11 mouse cellular contexts compared by ENCODE assay signal in the genomic region with DNA sequence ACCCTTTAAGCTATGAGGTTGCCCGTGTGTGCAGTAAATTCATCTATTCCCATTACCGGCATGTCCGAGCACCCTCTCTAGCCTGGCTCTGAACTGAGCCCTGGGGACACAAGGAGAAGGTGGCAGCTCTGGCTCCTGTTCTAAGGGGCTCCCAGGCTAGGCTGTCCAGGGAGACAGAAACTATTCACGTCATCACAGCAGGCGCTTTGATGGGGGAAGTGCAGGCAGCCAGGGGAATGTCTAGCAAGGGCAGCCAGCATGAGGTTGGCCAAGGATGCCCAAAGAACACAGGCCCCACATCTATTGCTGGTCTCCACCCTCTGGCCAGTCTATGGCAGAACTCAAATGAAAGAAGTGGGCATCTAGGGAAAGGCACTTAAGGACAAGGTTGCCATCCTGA. TPM values are rescaled to one million over a fixed set of nuclear protein-coding genes. Genes with fewer than 3 reads are reported as not detected.
DNase-seq lines count a peak whose midpoint lies in the region; ATAC-seq and TF ChIP-seq lines count a peak whose summit lies in the region.
"Had no signal": no experiment of that assay in that cellular context is flagged by ENCODE, and none has a peak within 500 bp of the region (broad histone marks: within the 10 kb centered on the region; RNA-seq: fewer than 3 reads in every experiment).

No protein-coding gene starts in this region.

- TF ChIP-seq POLR2A in heart, adult 2 months (IDR thresholded peaks at IDR 0.05; ENCODE audit: insufficient read depth, low read depth, low read length) = peak; percentile 48; the same call in 1 of the 2 replicates

- TF ChIP-seq CTCF in heart, adult 2 months (IDR thresholded peaks at IDR 0.05) = peak; percentile 12; the same call in 1 of the 2 replicates
- TF ChIP-seq CTCF in forebrain, postnatal 0 days (IDR thresholded peaks at IDR 0.05; ENCODE audit: low read depth) = no peak

- intact Hi-C loops in heart, adult 2 months (cut with DNase I) = no loop called here
- intact Hi-C loops in heart, postnatal 25 days (cut with DNase I) = loop anchor here (2.0 kb wide), 1 partner anchor 15 kb away; no protein-coding TSS in a partner anchor

- TF ChIP-seq EP300 in heart, adult 2 months (IDR thresholded peaks at IDR 0.05; ENCODE audit: insufficient read depth, low read depth, low read length) = 0 out of 2 replicates have a peak, but pooled peaks have one; percentile 60

- 0 out of 2 replicates have a peak, but pooled peaks cover 2% of the 10 kb centered on the region for H3K79me2 ChIP-seq in heart, adult 2 months (replicated peaks; ENCODE audit: control insufficient read depth, insufficient read depth, low read length)

- no peak overlapping the region for H3K9ac ChIP-seq in heart, adult 2 months (ENCODE audit: low read depth, low read length)
- 0 out of 2 replicates have a peak overlapping the region, but pooled peaks have one; percentile 35 for H3K9ac ChIP-seq in forebrain, postnatal 0 days
- peak overlapping the region; percentile 91 for H3K9ac ChIP-seq in hindbrain, embryonic 14.5 days
- peak overlapping the region; percentile 96 for H3K9ac ChIP-seq in neural tube, embryonic 13.5 days

- peak overlapping the region; percentile 82 for H3K27ac ChIP-seq in heart, adult 2 months
- H3K27ac ChIP-seq in forebrain, postnatal 0 days (ENCODE audit: low read depth, low read length) = no peak overlapping the region; the same call in 1 of the 2 replicates
- H3K27ac ChIP-seq in hindbrain, embryonic 14.5 days = no peak overlapping the region
- H3K27ac ChIP-seq in neural tube, embryonic 13.5 days (replicated peaks) = peak overlapping the region; percentile 92

- no peaks in the 10 kb centered on the region for H3K27me3 ChIP-seq in heart, adult 2 months (ENCODE audit: control insufficient read depth, insufficient read depth, low read length)
- no peaks in the 10 kb centered on the region for H3K27me3 ChIP-seq in forebrain, postnatal 0 days (ENCODE audit: insufficient read depth, low read length)
- H3K27me3 ChIP-seq in hindbrain, embryonic 14.5 days (ENCODE audit: control insufficient read depth, insufficient read depth, low read length) = no peaks in the 10 kb centered on the region
- no peaks in the 10 kb centered on the region for H3K27me3 ChIP-seq in neural tube, embryonic 13.5 days
- H3K27me3 ChIP-seq: embryonic facial prominence, embryonic 15.5 days had no signal

- no peaks in the 10 kb centered on the region for H3K9me3 ChIP-seq in forebrain, postnatal 0 days (ENCODE audit: low read length)
- no peaks in the 10 kb centered on the region for H3K9me3 ChIP-seq in hindbrain, embryonic 14.5 days (ENCODE audit: control insufficient read depth, low read length)
- H3K9me3 ChIP-seq in neural tube, embryonic 13.5 days = no peaks in the 10 kb centered on the region
- H3K9me3 ChIP-seq: embryonic facial prominence, embryonic 15.5 days had no signal

- H3K4me1 ChIP-seq in heart, adult 2 months (ENCODE audit: control insufficient read depth, insufficient read depth, low read length) = peaks cover 10% of the 10 kb centered on the region
- peaks cover 24% of the 10 kb centered on the region for H3K4me1 ChIP-seq in forebrain, postnatal 0 days (ENCODE audit: insufficient read depth)
- peaks cover 35% of the 10 kb centered on the region for H3K4me1 ChIP-seq in hindbrain, embryonic 14.5 days (replicated peaks; ENCODE audit: control insufficient read depth, insufficient read depth, low read length)
- H3K4me1 ChIP-seq in neural tube, embryonic 13.5 days (replicated peaks) = peaks cover 67% of the 10 kb centered on the region

- ATAC-seq in forebrain, postnatal 0 days = no peak
- ATAC-seq in hindbrain, embryonic 14.5 days (ENCODE audit: low FRiP score) = no peak
- ATAC-seq in neural tube, embryonic 13.5 days (ENCODE audit: low read depth) = no peak

- H3K4me2 ChIP-seq in forebrain, postnatal 0 days (ENCODE audit: low read depth) = no peak overlapping the region
- peak overlapping the region; percentile 96; the same call in 1 of the 2 replicates for H3K4me2 ChIP-seq in hindbrain, embryonic 14.5 days (replicated peaks)
- peak overlapping the region; percentile 100 for H3K4me2 ChIP-seq in neural tube, embryonic 13.5 days

- DNase-seq in heart, adult 2 months = peak in 1 of 2 experiments; percentile 77
- DNase-seq in heart, postnatal 25 days (ENCODE audit: low spot score) = no peak
- DNase-seq in forebrain, postnatal 0 days = no peak
- no peak for DNase-seq in hindbrain, embryonic 14.5 days (ENCODE audit: low spot score)
- DNase-seq in embryo, embryonic 10 days (ENCODE audit: low spot score) = no peak
- no peak for DNase-seq in urinary bladder, adult 18-20 months (ENCODE audit: low spot score in 2 of 2)
- DNase-seq in adrenal gland, adult 8-10 months = no peak
- DNase-seq: lung, adult 2 months; right cerebral cortex, postnatal 14 days had no signal

- WGBS in heart, adult 2 months = 61% methylated on average over 5 of the region's 5 CpGs
- 42% methylated on average over 5 of the region's 5 CpGs for WGBS in forebrain, postnatal 0 days
- WGBS in hindbrain, embryonic 14.5 days = 52% methylated on average over 5 of the region's 5 CpGs
- WGBS in neural tube, embryonic 13.5 days = 40% methylated on average over 5 of the region's 5 CpGs

- H3K36me3 ChIP-seq in heart, adult 2 months (ENCODE audit: control insufficient read depth, insufficient read depth, low read length) = no peaks in the 10 kb centered on the region
- H3K36me3 ChIP-seq in forebrain, postnatal 0 days (ENCODE audit: insufficient read depth) = peaks cover 20% of the 10 kb centered on the region
- peaks cover 27% of the 10 kb centered on the region for H3K36me3 ChIP-seq in hindbrain, embryonic 14.5 days (replicated peaks; ENCODE audit: control insufficient read depth, insufficient read depth)
- peaks cover 47% of the 10 kb centered on the region for H3K36me3 ChIP-seq in neural tube, embryonic 13.5 days

- no peak overlapping the region for H3K4me3 ChIP-seq in heart, adult 2 months
- no peak overlapping the region for H3K4me3 ChIP-seq in forebrain, postnatal 0 days (ENCODE audit: low read depth, low read length)
- no peak overlapping the region for H3K4me3 ChIP-seq in hindbrain, embryonic 14.5 days (replicated peaks; ENCODE audit: low read length)
- peak overlapping the region; percentile 80 for H3K4me3 ChIP-seq in neural tube, embryonic 13.5 days

RNA-seq across cellular contexts. Expression of a gene that starts 4.8 kb away (rescaled TPM):
- total RNA-seq in heart, adult 2 months (2021) = 10 to 100 TPM; 70.0 to 74.6 TPM
- 92.8 and 95.8 TPM in 2 replicates for polyA plus RNA-seq in heart, adult 2 months (2012; rRNA removed)
- total RNA-seq in heart, postnatal 25 days (2021) = 10 to 100 TPM; 70.7 to 81.8 TPM
- total RNA-seq in forebrain, postnatal 0 days (2014; rRNA removed) = 454 and 602 TPM in 2 replicates
- 251 and 273 TPM in 2 replicates for polyA plus RNA-seq in forebrain, postnatal 0 days (2015; fragmentation: Nextera tagmentation; extraction: Ambion mirVana)
- polyA plus RNA-seq in hindbrain, embryonic 14.5 days (2014; fragmentation: Nextera tagmentation; extraction: Ambion mirVana) = 183 and 186 TPM in 2 replicates
- 257 and 262 TPM in 2 replicates for polyA plus RNA-seq in neural tube, embryonic 13.5 days (2015; fragmentation: Nextera tagmentation; extraction: Ambion mirVana)
- 10 to 100 TPM; 20.4 to 47.9 (median 34.8) TPM for total RNA-seq in adrenal gland, adult 8-10 months (2022)

RNA-seq across cellular contexts. Expression of a gene that starts 7.8 kb away (rescaled TPM):
- not detected for total RNA-seq in heart, adult 2 months (2021)
- polyA plus RNA-seq in heart, adult 2 months (2012; rRNA removed) = 0.12 TPM in 1 of 2 replicates, not detected in the other
- total RNA-seq in heart, postnatal 25 days (2021) = not detected
- 1.5 and 1.8 TPM in 2 replicates for total RNA-seq in forebrain, postnatal 0 days (2014; rRNA removed)
- polyA plus RNA-seq in forebrain, postnatal 0 days (2015; fragmentation: Nextera tagmentation; extraction: Ambion mirVana) = 2.3 and 3.0 TPM in 2 replicates
- 0.87 and 1.0 TPM in 2 replicates for polyA plus RNA-seq in hindbrain, embryonic 14.5 days (2014; fragmentation: Nextera tagmentation; extraction: Ambion mirVana)
- polyA plus RNA-seq in neural tube, embryonic 13.5 days (2015; fragmentation: Nextera tagmentation; extraction: Ambion mirVana) = 0.73 and 0.92 TPM in 2 replicates
- under 1 TPM; 0.28 to 0.62 (median 0.46) TPM for total RNA-seq in adrenal gland, adult 8-10 months (2022)

RNA-seq across cellular contexts. Expression of a gene that starts 10.4 kb away (rescaled TPM):
- total RNA-seq in heart, adult 2 months (2021) = 10 to 100 TPM; 18.7 to 21.8 TPM
- polyA plus RNA-seq in heart, adult 2 months (2012; rRNA removed) = 33.2 and 43.0 TPM in 2 replicates
- total RNA-seq in heart, postnatal 25 days (2021) = 10 to 100 TPM; 20.2 to 21.3 TPM
- 54.4 and 63.2 TPM in 2 replicates for total RNA-seq in forebrain, postnatal 0 days (2014; rRNA removed)
- 84.1 and 87.1 TPM in 2 replicates for polyA plus RNA-seq in forebrain, postnatal 0 days (2015; fragmentation: Nextera tagmentation; extraction: Ambion mirVana)
- 57.7 and 69.8 TPM in 2 replicates for polyA plus RNA-seq in hindbrain, embryonic 14.5 days (2014; fragmentation: Nextera tagmentation; extraction: Ambion mirVana)
- polyA plus RNA-seq in neural tube, embryonic 13.5 days (2015; fragmentation: Nextera tagmentation; extraction: Ambion mirVana) = 49.7 and 57.4 TPM in 2 replicates
- 10 to 100 TPM; 24.8 to 32.3 (median 26.4) TPM for total RNA-seq in adrenal gland, adult 8-10 months (2022)

RNA-seq across cellular contexts. Expression of a gene that starts 10.7 kb away (rescaled TPM):
- total RNA-seq in heart, adult 2 months (2021) = 1 to 10 TPM; 6.6 to 6.8 TPM
- polyA plus RNA-seq in heart, adult 2 months (2012; rRNA removed) = 27.8 and 34.8 TPM in 2 replicates
- 1 to 10 TPM; 6.3 to 6.7 TPM for total RNA-seq in heart, postnatal 25 days (2021)
- 10.5 and 13.8 TPM in 2 replicates for total RNA-seq in forebrain, postnatal 0 days (2014; rRNA removed)
- 7.6 and 8.8 TPM in 2 replicates for polyA plus RNA-seq in forebrain, postnatal 0 days (2015; fragmentation: Nextera tagmentation; extraction: Ambion mirVana)
- polyA plus RNA-seq in hindbrain, embryonic 14.5 days (2014; fragmentation: Nextera tagmentation; extraction: Ambion mirVana) = 7.9 and 8.2 TPM in 2 replicates
- 5.9 and 6.9 TPM in 2 replicates for polyA plus RNA-seq in neural tube, embryonic 13.5 days (2015; fragmentation: Nextera tagmentation; extraction: Ambion mirVana)
- 10 to 100 TPM; 46.4 to 65.7 (median 49.1) TPM for total RNA-seq in adrenal gland, adult 8-10 months (2022)

RNA-seq across cellular contexts. Expression of a gene that starts 17.8 kb away (rescaled TPM):
- 10 to 100 TPM; 18.9 to 23.4 TPM for total RNA-seq in heart, adult 2 months (2021)
- polyA plus RNA-seq in heart, adult 2 months (2012; rRNA removed) = 21.0 and 22.3 TPM in 2 replicates
- total RNA-seq in heart, postnatal 25 days (2021) = 10 to 100 TPM; 19.7 to 23.5 TPM
- total RNA-seq in forebrain, postnatal 0 days (2014; rRNA removed) = 45.6 and 52.9 TPM in 2 replicates
- polyA plus RNA-seq in forebrain, postnatal 0 days (2015; fragmentation: Nextera tagmentation; extraction: Ambion mirVana) = 46.5 and 47.3 TPM in 2 replicates
- polyA plus RNA-seq in hindbrain, embryonic 14.5 days (2014; fragmentation: Nextera tagmentation; extraction: Ambion mirVana) = 34.5 and 35.7 TPM in 2 replicates
- polyA plus RNA-seq in neural tube, embryonic 13.5 days (2015; fragmentation: Nextera tagmentation; extraction: Ambion mirVana) = 42.3 and 43.7 TPM in 2 replicates
- total RNA-seq in adrenal gland, adult 8-10 months (2022) = 10 to 100 TPM; 34.2 to 53.4 (median 35.9) TPM

Comparison
In these comparisons a context has a peak if more than half of its experiments do, and no peak if none do; other contexts are left out.
1. H3K27ac ChIP-seq: peak in heart, adult 2 months (single experiment) and neural tube, embryonic 13.5 days (single experiment); none in forebrain, postnatal 0 days (single experiment) and hindbrain, embryonic 14.5 days (single experiment).